In the genomic region with DNA sequence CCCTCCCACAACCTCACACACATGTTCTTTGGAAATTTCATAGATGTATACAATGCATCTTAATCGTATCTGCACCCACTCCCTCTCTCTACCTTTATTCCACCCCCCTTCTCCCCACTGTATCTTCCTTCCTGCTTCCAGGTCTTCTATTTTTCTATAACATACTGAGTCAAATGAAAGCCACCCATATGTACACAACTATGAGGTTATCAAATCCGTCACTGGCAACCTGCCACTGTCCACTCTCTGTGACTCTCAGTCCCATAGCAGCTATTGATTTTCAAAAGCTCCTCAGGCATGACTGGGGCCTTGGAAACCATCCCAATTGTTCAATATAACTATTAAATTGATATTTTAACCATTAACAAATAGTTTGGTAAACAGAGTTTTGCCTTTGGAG, we compare ENCODE assay signal across 22 mouse cellular contexts. TPM values are rescaled to one million over a fixed set of nuclear protein-coding genes. Genes with fewer than 3 reads are reported as not detected.
"Had no signal": no experiment of that assay in that cellular context is flagged by ENCODE, and none has a peak within 500 bp of the region (broad histone marks: within the 10 kb centered on the region; RNA-seq: fewer than 3 reads in every experiment).

No protein-coding gene starts in this region.

- H3K4me3 ChIP-seq: liver, embryonic 13.5 days; liver, embryonic 15.5 days; midbrain, embryonic 10.5 days; midbrain, embryonic 12.5 days; myocyte; neural tube, embryonic 13.5 days; neural tube, embryonic 15.5 days had no signal

- H3K9me3 ChIP-seq: liver, embryonic 13.5 days; liver, embryonic 15.5 days; midbrain, embryonic 10.5 days; midbrain, embryonic 12.5 days; neural tube, embryonic 13.5 days; neural tube, embryonic 15.5 days had no signal

- H3K9ac ChIP-seq: liver, embryonic 13.5 days; liver, embryonic 15.5 days; lung, embryonic 14.5 days; midbrain, embryonic 12.5 days; neural tube, embryonic 13.5 days; neural tube, embryonic 15.5 days had no signal

- H3K36me3 ChIP-seq: liver, embryonic 13.5 days; liver, embryonic 15.5 days; midbrain, embryonic 10.5 days; midbrain, embryonic 12.5 days; neural tube, embryonic 13.5 days; neural tube, embryonic 15.5 days had no signal

- H3K27ac ChIP-seq: liver, embryonic 13.5 days; liver, embryonic 15.5 days; midbrain, embryonic 10.5 days; midbrain, embryonic 12.5 days; neural tube, embryonic 13.5 days; neural tube, embryonic 15.5 days had no signal

- H3K27me3 ChIP-seq: neural tube, embryonic 15.5 days had no signal

- ATAC-seq: midbrain, embryonic 16.5 days had no signal

- DNase-seq: liver, embryonic 13.5 days; lung, embryonic 14.5 days; lung, postnatal 10 days; lung, postnatal 4 days; midbrain, embryonic 14.5 days; retina, postnatal 1 day; right cerebral cortex, adult 18-20 months; right cerebral cortex, postnatal 25 days; right cerebral cortex, postnatal 4 days; spleen, adult 18-20 months; thymus, adult 18-20 months; thymus, postnatal 14 days; thymus, postnatal 36 days had no signal

- H3K4me1 ChIP-seq: liver, embryonic 13.5 days; liver, embryonic 15.5 days; midbrain, embryonic 12.5 days had no signal

- H3K4me2 ChIP-seq: liver, embryonic 13.5 days; liver, embryonic 15.5 days; lung, embryonic 14.5 days; midbrain, embryonic 12.5 days; neural tube, embryonic 13.5 days; neural tube, embryonic 15.5 days had no signal

RNA-seq across cellular contexts. Expression of a gene that starts 6.1 kb away (rescaled TPM):
- total RNA-seq: megakaryocyte, adult 5-6 weeks; megakaryocyte-erythroid progenitor cell, adult 5-6 weeks had no signal

RNA-seq across cellular contexts. Expression of a gene that starts 36.4 kb away (rescaled TPM):
- total RNA-seq: megakaryocyte, adult 5-6 weeks; megakaryocyte-erythroid progenitor cell, adult 5-6 weeks had no signal
